Mouse (Mus musculus) E14TG2a.4 (cell line): ENCODE results near the gene Cacna1d.

Experiments
- CTCF ChIP-seq: conservative IDR thresholded peaks from 2 replicates; pipeline ENCODE4 v1.5.1; 2014; ENCODE audit warnings: low read length
- NANOG ChIP-seq: IDR thresholded peaks from 2 replicates; pipeline ENCODE4 v1.6.1; 2014; ENCODE audit warnings: borderline replicate concordance, low read length, mixed read lengths
- POU5F1 ChIP-seq: IDR thresholded peaks from 2 replicates; pipeline ENCODE4 v1.6.1; 2014; ENCODE audit warnings: low read length, borderline replicate concordance

DNA sequence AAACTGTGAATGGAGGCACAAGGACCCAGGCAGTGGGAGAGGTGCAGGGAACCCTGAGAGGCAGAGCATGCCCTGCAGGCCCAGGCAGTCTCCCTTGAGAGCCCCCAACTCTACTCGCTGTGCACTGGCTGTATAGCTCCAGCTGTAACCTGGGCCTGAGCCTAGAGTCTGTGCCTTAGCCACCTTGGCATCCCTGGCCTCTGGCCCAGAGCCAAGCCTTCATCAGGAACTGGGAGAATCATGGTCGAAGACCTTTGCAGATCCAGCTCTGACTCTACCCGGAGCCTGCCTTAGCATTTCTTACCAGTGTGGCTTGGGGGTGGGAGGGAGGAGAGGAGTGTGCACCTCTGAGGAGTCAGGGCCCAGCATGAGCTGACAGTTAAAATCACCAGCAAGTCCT lies 322.4 kb downstream of the Cacna1d start:
- no peak for TF ChIP-seq CTCF
- TF ChIP-seq NANOG = no peak
- no peak for TF ChIP-seq POU5F1
